Mouse (Mus musculus) brain, adult 2 months (tissue): ENCODE data around the gene Bms1.

Source experiments
- DNase-seq: peaks from one replicate; pipeline ENCODE4 v3.0.0; 2011; ENCODE audit warnings: low read depth, low spot score

Gene Bms1

GRCm38 (mm10) chr6:118366196-118366595, 53.1 kb downstream of the Bms1 start:
- DNase-seq, result no peak

- no peak for DNase-seq
Observed at GRCm38 (mm10) chr6:118365781-118366180, 53.5 kb downstream of the Bms1 start.

- DNase-seq, result no peak
Observed at GRCm38 (mm10) chr6:118350342-118350741, 68.9 kb downstream of the Bms1 start.

GRCm38 (mm10) chr6:118348186-118348585, 71.1 kb downstream of the Bms1 start:
- no peak for DNase-seq

GRCm38 (mm10) chr6:118347291-118347690, 72.0 kb downstream of the Bms1 start:
- DNase-seq, result no peak

GRCm38 (mm10) chr6:118341861-118342485, 77.3 kb downstream of the Bms1 start:
- DNase-seq, result no peak

- DNase-seq, result no peak
Observed at GRCm38 (mm10) chr6:118337660-118338059, 81.6 kb downstream of the Bms1 start.

- DNase-seq, result peak; percentile 30
Observed at GRCm38 (mm10) chr6:118336541-118337480, 82.5 kb downstream of the Bms1 start.

GRCm38 (mm10) chr6:118335934-118336450, 83.3 kb downstream of the Bms1 start:
- DNase-seq, result no peak

- no peak for DNase-seq
Observed at GRCm38 (mm10) chr6:118333861-118334260, 85.4 kb downstream of the Bms1 start.
